Mouse (Mus musculus): ENCODE measurements around the gene Jak3. TPM values are rescaled to one million over a fixed set of nuclear protein-coding genes. Genes with fewer than 3 reads are reported as not detected.

Gene Jak3
- polyA plus RNA-seq, 2 experiments from 2014 or later = 18.6 to 41.7 TPM

- peak; percentile 40 for ATAC-seq
Observed at GRCm38 (mm10) chr8:71665331-71666130, 10.6 kb upstream of the Jak3 start.

- ATAC-seq = no peak
Observed at GRCm38 (mm10) chr8:71666855-71667254, 9.2 kb upstream of the Jak3 start.

- no peak for ATAC-seq
Observed at GRCm38 (mm10) chr8:71667256-71667655, 8.8 kb upstream of the Jak3 start.

- peak; percentile 76 for ATAC-seq
Observed at GRCm38 (mm10) chr8:71668220-71668975, 7.7 kb upstream of the Jak3 start.

- no peak for ATAC-seq
Observed at GRCm38 (mm10) chr8:71670198-71670597, 5.9 kb upstream of the Jak3 start.

GRCm38 (mm10) chr8:71670621-71671548, 5.2 kb upstream of the Jak3 start:
- peak; percentile 8 for ATAC-seq

GRCm38 (mm10) chr8:71671549-71671965, 4.5 kb upstream of the Jak3 start, which contains the start of gene Unc13a:
TSS of gene Unc13a (minus strand) at chr8:71671757.
- ATAC-seq = peak; percentile 51

- no peak for ATAC-seq
Observed at GRCm38 (mm10) chr8:71672168-71672735, 3.8 kb upstream of the Jak3 start.

- no peak for ATAC-seq
Observed at GRCm38 (mm10) chr8:71674071-71674470, 2.0 kb upstream of the Jak3 start.

- no peak for ATAC-seq
Observed at GRCm38 (mm10) chr8:71675456-71676019, 558 bp upstream of the Jak3 start.

GRCm38 (mm10) chr8:71676803-71677202, 707 bp downstream of the Jak3 start:
- no peak for ATAC-seq

- no peak for ATAC-seq
Observed at GRCm38 (mm10) chr8:71677555-71677954, 1.5 kb downstream of the Jak3 start.

GRCm38 (mm10) chr8:71678216-71678615, 2.1 kb downstream of the Jak3 start:
- ATAC-seq = no peak

GRCm38 (mm10) chr8:71679116-71679515, 3.0 kb downstream of the Jak3 start:
- ATAC-seq = no peak

- no peak for ATAC-seq
Observed at GRCm38 (mm10) chr8:71679550-71680168, 3.6 kb downstream of the Jak3 start.

- ATAC-seq = no peak
Observed at GRCm38 (mm10) chr8:71680471-71680870, 4.4 kb downstream of the Jak3 start.

- no peak for ATAC-seq
Observed at GRCm38 (mm10) chr8:71681369-71681915, 5.3 kb downstream of the Jak3 start.

- no peak for ATAC-seq
Observed at GRCm38 (mm10) chr8:71682832-71683231, 6.7 kb downstream of the Jak3 start.

- no peak for ATAC-seq
Observed at GRCm38 (mm10) chr8:71684701-71685100, 8.6 kb downstream of the Jak3 start.

GRCm38 (mm10) chr8:71685573-71685972, 9.5 kb downstream of the Jak3 start:
- no peak for ATAC-seq

GRCm38 (mm10) chr8:71686143-71686734, 10.1 kb downstream of the Jak3 start:
- ATAC-seq = no peak
